Mouse (Mus musculus) hindbrain, embryonic 10.5 days (tissue): ENCODE data around the gene Top1. TPM values are rescaled to one million over a fixed set of nuclear protein-coding genes. Genes with fewer than 3 reads are reported as not detected.

Experiments
- DNase-seq: peaks from one replicate; pipeline ENCODE4 v3.0.0-alpha.2; 2017; ENCODE audit warnings: low spot score
- H3K27ac ChIP-seq: fragments of 300-500 bp; sonication (generic); 2 replicates; pipeline ENCODE4 v1.5.1; 2016; ENCODE audit warnings: mild to moderate bottlenecking, moderate library complexity
- H3K27me3 ChIP-seq: fragments of 300-500 bp; sonication (generic); 2 replicates; pipeline ENCODE4 v1.6.1; 2016; ENCODE audit warnings: mild to moderate bottlenecking; ENCODE audit not compliant: poor library complexity, insufficient read depth, severe bottlenecking
- H3K36me3 ChIP-seq: fragments of 300-500 bp; sonication (generic); 2 replicates; pipeline ENCODE4 v1.6.1; 2016; ENCODE audit warnings: mild to moderate bottlenecking, moderate library complexity
- H3K4me1 ChIP-seq: fragments of 300-500 bp; sonication (generic); replicated peaks from 2 replicates; pipeline ENCODE4 v1.6.1; 2016; ENCODE audit warnings: mild to moderate bottlenecking
- H3K4me3 ChIP-seq: fragments of 300-500 bp; sonication (generic); 2 replicates; pipeline ENCODE4 v1.5.1; 2016; ENCODE audit warnings: mild to moderate bottlenecking, moderate library complexity
- H3K9me3 ChIP-seq: fragments of 300-500 bp; sonication (generic); 2 replicates; pipeline ENCODE4 v1.6.1; 2016; ENCODE audit warnings: mild to moderate bottlenecking, moderate library complexity
- whole genome bisulfite sequencing: fragments of 180-500 bp; shearing (Covaris S2); methylation state at CpG from one replicate; pipeline ENCODE4 v1.1.7; 2016; 5-methylcytosine and 5-hydroxymethylcytosine counted together
- polyA plus RNA-seq: library from polyadenylated mRNA; unstranded; fragments of >200 nt; fragmentation: Nextera tagmentation; extraction: Ambion mirVana; gene quantifications from 2 replicates; pipeline ENCODE4 v1.2.1, GENCODE M21; 2016

Gene Top1
- polyA plus RNA-seq, 1 experiment from 2014 or later = 79.4 TPM

DNA sequence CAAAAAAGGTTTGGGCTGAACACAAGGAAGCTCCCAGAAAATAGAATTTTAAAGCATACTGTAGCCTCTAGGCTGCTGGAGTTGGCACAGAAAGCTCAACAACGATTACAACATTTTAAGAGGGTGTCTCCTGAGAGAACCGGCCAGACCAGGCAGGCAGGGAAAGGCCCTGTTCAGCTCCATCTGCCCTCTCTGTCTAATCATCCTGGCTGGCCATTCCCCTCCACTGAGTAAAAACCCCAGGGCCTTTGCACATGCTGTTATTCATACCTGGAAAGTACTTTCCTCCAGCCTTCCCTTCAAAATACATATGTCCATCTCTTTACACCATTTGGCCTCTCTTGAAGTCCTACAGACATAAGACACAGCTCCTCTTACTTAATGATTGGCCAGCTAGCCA lies 83.7 kb downstream of the Top1 start:
- H3K9me3 ChIP-seq = no peaks in the 10 kb centered on the region
- H3K4me1 ChIP-seq = peaks cover 40% of the 10 kb centered on the region
- peaks cover 4% of the 10 kb centered on the region; the same call in 1 of the 2 replicates for H3K27me3 ChIP-seq
- WGBS = 83% methylated on average over 2 of the region's 2 CpGs
- no peak overlapping the region for H3K4me3 ChIP-seq
- DNase-seq = no peak
- H3K36me3 ChIP-seq = peaks cover 28% of the 10 kb centered on the region
- H3K27ac ChIP-seq = no peak overlapping the region

DNA sequence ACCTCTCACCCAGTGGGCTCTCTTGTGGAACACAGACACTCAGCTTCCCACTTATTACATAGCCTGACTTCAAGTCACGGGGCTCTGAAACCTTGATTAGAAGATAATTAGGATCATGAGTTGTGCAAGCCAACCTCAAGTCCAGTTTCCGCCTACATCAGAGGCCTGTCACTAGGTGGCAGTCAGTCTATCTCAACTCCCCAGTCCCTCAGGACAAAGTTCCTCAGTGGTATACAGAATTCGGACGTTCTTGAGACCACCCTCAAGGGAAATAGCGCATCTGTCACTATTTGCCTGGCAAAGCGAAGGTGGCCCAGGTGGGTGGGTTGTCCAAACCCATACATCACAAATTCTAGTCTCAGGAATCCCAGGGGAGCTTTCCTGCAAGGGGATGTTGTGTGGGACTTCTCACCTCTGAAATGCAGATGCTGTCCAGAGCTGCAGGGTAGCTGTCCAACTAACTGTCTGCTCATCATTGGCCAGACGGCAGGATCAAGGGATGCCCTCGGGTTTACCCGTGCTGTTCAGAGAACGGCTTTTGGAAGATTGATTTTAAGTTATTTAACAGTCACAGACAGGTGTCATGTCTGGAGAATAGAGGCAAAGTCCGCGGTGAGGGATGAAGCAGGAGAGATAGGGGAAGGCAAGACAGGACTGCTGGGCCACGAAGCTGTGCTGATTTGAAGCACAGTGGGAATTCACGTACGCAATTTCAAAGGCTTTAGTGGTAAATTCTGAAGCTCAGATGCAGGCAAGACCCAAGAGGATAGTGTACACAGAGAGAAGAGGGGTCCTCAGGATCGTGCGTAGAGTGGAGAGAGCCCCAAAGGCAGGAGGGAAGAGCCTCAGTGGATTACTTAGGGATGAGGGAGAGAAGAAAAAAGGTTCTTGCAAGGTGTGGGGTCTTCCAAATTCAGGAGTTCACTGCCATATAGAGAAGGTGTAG lies 84.4 kb downstream of the Top1 start:
- H3K9me3 ChIP-seq = no peaks in the 10 kb centered on the region
- H3K27me3 ChIP-seq = peaks cover 4% of the 10 kb centered on the region; the same call in 1 of the 2 replicates
- WGBS = 39% methylated on average over 17 of the region's 17 CpGs
- peak overlapping the region; percentile 91 for H3K4me3 ChIP-seq
- peaks cover 28% of the 10 kb centered on the region for H3K36me3 ChIP-seq
- peak overlapping the region; percentile 100; the same call in 1 of the 2 replicates for H3K27ac ChIP-seq
- H3K4me1 ChIP-seq = peaks cover 47% of the 10 kb centered on the region
- no peak for DNase-seq

DNA sequence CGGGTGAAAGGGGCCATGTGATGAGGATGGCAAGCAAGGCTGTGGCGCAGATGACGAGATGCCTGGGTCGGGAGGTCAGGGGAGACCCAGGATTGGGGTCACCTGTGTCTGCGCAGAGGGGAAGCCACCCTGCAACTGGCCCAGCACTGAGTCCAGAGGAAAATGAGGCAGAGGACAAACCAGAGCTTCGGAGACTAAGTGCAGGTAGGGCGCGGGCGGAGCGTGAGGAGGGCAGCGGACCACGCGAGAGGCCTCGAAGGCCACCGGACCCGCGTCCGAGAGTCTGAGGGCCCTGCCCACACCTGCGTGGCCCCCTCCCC lies 85.1 kb downstream of the Top1 start:
- peaks cover 28% of the 10 kb centered on the region for H3K36me3 ChIP-seq
- H3K27ac ChIP-seq = peak overlapping the region; percentile 100
- H3K4me3 ChIP-seq = peak overlapping the region; percentile 91
- H3K27me3 ChIP-seq = peaks cover 4% of the 10 kb centered on the region; the same call in 1 of the 2 replicates
- WGBS = 6% methylated on average over 19 of the region's 19 CpGs
- DNase-seq = no peak
- H3K4me1 ChIP-seq = peaks cover 52% of the 10 kb centered on the region
- H3K9me3 ChIP-seq = no peaks in the 10 kb centered on the region

DNA sequence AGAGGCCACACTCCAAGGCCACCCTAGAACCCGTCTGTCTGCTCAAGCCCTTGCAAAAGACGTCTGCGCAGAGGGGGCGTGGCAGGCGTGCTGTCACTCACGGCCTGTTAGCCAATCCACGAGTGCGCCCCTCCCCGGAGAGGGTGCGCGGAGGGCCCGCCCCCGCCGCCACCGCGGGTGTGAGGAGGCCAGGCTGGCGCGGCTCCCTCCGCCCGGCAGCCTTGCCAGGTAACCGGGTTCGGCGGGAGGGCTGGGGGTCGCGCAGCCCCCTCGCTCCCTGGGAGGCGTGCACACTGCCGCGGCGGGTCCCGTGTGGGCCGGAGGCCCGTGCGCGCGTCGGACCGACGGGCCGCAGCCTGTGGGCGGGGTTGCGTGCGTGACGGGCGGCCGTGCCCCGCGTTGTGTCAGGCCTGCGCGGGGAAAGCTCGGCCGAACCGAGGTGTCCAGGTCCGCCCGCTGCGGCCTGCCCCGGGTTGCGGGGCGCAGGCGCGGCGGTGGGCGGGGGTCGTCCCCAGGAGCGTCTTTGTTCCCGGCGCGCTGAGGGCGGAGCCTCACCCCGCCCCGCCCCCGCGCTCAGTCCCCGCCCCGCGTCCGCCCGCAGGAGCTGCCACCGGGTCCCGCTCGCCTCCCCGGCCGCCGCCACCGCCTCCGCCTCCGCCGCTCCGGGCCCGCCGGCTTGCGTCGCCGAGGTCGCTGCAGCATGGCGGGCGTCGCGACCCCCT lies 85.6 kb downstream of the Top1 start, which contains the start of gene Plcg1:
Plcg1 (plus strand) TSS at position 184 of the 722 bp plus-strand sequence.
- Histone ChIP-seq H3K9me3 (no peaks in the 10 kb centered on the region), H3K36me3 (peaks cover 31% of the 10 kb centered on the region), H3K27me3 (peaks cover 4% of the 10 kb centered on the region; the same call in 1 of the 2 replicates), H3K4me3 (peak within 1 kb of the TSS; percentile 91), H3K4me1 (peaks cover 57% of the 10 kb centered on the region), H3K27ac (peak within 1 kb of the TSS; percentile 100)
- DNase-seq = peak; percentile 94
- WGBS = under 1% methylated on average over 87 of the region's 99 CpGs

DNA sequence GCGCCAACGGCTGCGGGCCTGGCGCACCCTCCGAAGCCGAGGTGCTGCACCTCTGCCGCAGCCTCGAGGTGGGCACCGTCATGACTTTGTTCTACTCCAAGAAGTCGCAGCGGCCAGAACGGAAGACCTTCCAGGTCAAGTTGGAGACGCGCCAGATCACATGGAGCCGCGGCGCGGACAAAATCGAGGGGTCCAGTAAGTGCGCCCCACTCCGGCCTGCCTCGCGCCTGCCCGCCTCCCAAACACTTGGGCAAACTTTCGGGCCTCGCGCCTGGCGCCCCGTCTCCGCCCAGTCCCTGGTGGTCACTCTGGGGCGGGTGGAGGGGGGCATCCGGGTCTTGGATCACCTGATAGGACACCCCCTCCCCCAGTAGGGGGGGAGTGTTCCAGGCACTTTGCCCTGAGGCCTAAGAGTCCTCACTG lies 86.2 kb downstream of the Top1 start:
- DNase-seq = peak; percentile 76
- peaks cover 57% of the 10 kb centered on the region for H3K4me1 ChIP-seq
- peak overlapping the region; percentile 91 for H3K4me3 ChIP-seq
- WGBS = under 1% methylated on average over 32 of the region's 32 CpGs
- H3K27me3 ChIP-seq = peaks cover 4% of the 10 kb centered on the region; the same call in 1 of the 2 replicates
- H3K27ac ChIP-seq = peak overlapping the region; percentile 100
- H3K9me3 ChIP-seq = no peaks in the 10 kb centered on the region
- peaks cover 34% of the 10 kb centered on the region for H3K36me3 ChIP-seq

DNA sequence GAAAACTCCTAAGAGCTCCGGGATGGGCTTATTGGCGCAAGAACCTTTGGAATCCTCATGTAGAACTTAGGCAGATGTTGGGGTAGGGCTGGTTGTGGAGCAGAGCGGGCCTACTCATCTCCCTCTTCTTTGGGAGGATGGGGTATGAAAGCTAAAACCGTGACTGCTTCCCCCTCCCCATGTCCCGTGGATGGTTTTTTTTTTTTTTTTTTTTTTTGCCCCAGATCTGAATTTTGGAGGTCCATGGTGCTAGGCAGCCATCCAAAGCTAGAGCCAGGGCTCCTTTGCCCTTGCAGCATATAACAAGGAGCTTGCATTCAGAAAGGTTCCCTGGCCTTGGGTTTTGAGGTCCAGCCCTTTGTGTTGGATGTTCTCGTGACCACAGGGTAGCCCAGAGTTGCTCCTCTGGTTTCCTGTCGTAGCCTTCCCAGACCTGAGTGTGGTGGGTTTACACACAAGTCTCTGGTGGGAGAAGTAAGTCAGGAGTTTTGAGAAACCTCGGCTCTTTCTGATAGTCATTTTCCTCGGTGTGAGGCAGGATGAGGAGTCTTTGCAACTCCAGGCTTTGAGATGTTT lies 86.8 kb downstream of the Top1 start:
- peak overlapping the region; percentile 100 for H3K27ac ChIP-seq
- 49% methylated on average over 9 of the region's 9 CpGs for WGBS
- peaks cover 57% of the 10 kb centered on the region for H3K4me1 ChIP-seq

DNA sequence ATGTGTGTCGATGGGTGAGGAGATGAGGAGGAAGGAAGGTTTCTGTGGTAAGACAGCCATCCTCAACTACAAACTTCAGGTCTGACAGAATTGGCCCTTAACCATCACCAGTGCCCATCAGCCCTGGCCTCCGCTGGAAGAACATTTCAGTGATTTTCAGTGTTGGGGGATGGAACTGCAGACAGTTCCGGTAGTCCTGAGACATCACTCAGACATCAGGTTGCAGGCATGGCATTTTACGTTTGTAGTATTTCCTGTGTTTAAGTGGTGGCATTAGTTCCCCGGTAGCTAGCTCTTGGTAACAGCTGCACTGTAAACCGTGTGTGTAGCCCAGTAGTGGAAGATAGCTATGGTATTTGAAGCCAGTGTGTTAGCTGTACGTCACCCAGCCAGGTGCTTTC lies 87.4 kb downstream of the Top1 start:
- DNase-seq = no peak
- 81% methylated on average over 7 of the region's 7 CpGs for WGBS
- H3K9me3 ChIP-seq = no peaks in the 10 kb centered on the region
- H3K4me3 ChIP-seq = peak overlapping the region; percentile 91
- peaks cover 46% of the 10 kb centered on the region for H3K36me3 ChIP-seq
- no peak overlapping the region; the same call in 1 of the 2 replicates for H3K27ac ChIP-seq
- H3K27me3 ChIP-seq = peaks cover 4% of the 10 kb centered on the region; the same call in 1 of the 2 replicates
- peaks cover 58% of the 10 kb centered on the region for H3K4me1 ChIP-seq

More for the DNA sequence above, 86.8 kb downstream of the Top1 start:
- H3K36me3 ChIP-seq = peaks cover 40% of the 10 kb centered on the region
- DNase-seq = no peak
- H3K4me3 ChIP-seq = peak overlapping the region; percentile 91
- H3K27me3 ChIP-seq = peaks cover 4% of the 10 kb centered on the region; the same call in 1 of the 2 replicates
- no peaks in the 10 kb centered on the region for H3K9me3 ChIP-seq

DNA sequence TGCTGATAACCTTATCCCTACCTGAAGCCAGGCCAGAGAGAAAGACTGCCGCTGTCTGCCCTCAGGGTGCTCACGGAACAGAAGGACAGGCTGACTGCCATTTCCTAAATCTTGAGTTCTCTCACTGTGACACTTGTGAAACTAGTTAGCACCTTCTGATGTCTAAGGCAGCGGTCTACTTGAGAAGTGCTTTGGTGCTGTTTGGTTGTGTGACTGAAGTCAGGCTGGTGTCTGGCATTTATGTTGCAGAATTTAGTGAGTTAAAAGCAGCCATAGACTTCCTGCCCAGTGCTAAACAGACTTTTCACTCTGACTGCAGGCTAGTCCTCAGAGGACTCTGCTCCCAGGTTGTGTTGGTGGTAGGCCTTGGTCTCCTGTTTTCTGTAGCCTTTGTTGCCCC lies 88.6 kb downstream of the Top1 start:
- Histone ChIP-seq H3K27me3 (peaks cover 4% of the 10 kb centered on the region; the same call in 1 of the 2 replicates), H3K27ac (no peak overlapping the region), H3K36me3 (peaks cover 58% of the 10 kb centered on the region), H3K4me3 (peak overlapping the region; percentile 91; the same call in 1 of the 2 replicates), H3K4me1 (peaks cover 68% of the 10 kb centered on the region), H3K9me3 (no peaks in the 10 kb centered on the region)
- DNase-seq = no peak
- WGBS = 93% methylated on average over 3 of the region's 3 CpGs

DNA sequence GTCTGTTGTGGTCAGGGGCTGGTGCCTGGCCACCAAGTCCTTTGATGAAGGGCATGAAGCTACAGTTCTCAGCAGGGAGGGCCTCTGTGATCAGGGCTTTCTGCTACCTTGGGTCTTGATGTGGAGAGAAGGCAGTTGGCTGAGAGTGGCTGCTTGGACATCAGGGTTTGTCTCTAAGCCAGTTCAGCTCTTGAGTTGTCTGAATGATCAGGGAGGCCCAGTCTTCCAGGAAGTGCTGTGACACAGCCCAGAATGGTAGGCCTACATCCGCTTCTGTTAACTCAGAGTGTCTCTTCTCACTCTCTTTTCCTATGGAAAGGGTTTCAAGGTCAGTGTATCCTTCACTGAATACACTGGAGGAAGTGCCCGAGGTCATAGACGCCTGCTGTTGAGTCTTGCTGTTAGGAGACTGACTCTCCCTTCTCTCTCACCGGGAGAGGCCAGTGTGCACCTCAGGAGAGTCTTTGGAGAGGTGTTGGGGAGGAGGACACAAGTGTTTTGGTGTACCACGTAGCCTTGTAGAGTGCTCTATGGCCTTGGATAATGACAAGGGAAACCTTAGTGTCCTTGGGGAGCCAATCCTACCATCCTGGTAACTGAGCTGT lies 90.1 kb downstream of the Top1 start:
- no peak for DNase-seq
- H3K4me1 ChIP-seq = peaks cover 71% of the 10 kb centered on the region
- no peaks in the 10 kb centered on the region for H3K9me3 ChIP-seq
- H3K27me3 ChIP-seq = no peaks in the 10 kb centered on the region; the same call in 1 of the 2 replicates
- H3K4me3 ChIP-seq = no peak overlapping the region
- H3K27ac ChIP-seq = no peak overlapping the region
- WGBS = 90% methylated on average over 5 of the region's 5 CpGs
- peaks cover 73% of the 10 kb centered on the region for H3K36me3 ChIP-seq

DNA sequence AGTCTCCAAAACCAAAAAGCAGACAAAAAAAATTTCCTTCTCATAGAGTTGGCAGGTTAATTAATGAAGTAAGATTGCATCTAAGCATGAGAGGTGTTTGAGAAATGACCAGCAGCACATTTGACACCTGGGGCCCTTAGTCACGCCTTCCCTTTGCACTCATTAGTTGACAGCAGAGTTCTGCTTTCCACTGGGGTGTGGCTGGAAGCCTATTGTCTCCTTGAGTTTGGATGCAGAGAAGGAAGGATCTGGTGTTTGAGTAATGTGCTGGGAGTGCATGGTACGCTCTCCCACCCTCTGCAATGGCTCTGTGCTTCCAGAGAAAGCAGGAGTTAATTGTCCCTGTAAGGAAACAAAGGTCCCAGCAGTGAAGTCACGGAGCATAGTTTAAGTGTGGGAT lies 90.8 kb downstream of the Top1 start:
- Histone ChIP-seq H3K4me3 (no peak overlapping the region), H3K27me3 (no peaks in the 10 kb centered on the region), H3K27ac (no peak overlapping the region), H3K36me3 (peaks cover 80% of the 10 kb centered on the region), H3K9me3 (no peaks in the 10 kb centered on the region), H3K4me1 (peaks cover 74% of the 10 kb centered on the region)
- WGBS = 90% methylated on average over 3 of the region's 3 CpGs
- no peak for DNase-seq

DNA sequence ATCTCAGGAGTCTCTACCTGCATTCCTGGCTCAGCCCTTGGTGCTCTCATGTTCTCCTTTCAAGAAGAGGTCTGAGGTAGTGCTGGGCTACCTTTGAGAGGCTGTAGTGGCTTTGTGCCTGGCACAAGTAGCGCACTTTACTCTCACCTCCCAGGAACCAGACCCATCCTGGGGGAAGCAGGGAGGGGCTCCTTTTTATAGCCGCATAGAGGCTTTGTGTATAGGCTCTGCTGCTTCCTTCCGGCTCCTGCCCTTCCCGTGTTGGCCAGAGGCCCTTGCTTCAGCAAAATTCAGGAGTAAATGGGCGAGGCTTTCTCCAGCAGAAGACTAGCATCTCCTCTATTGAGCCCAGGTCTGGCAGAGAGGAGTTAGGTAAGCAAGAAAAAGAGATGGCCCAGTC lies 92.7 kb downstream of the Top1 start:
- DNase-seq = no peak
- Histone ChIP-seq H3K4me1 (peaks cover 73% of the 10 kb centered on the region), H3K9me3 (no peaks in the 10 kb centered on the region), H3K27ac (no peak overlapping the region), H3K36me3 (peaks cover 94% of the 10 kb centered on the region), H3K27me3 (no peaks in the 10 kb centered on the region), H3K4me3 (no peak overlapping the region)
- WGBS = 85% methylated on average over 5 of the region's 5 CpGs
